Mouse (Mus musculus): ENCODE data around the gene Dhrs7c. TPM values are rescaled to one million over a fixed set of nuclear protein-coding genes. Genes with fewer than 3 reads are reported as not detected.

Dhrs7c gene
- polyA plus RNA-seq, 1 experiment from 2014 or later: 2.0 TPM

DNA sequence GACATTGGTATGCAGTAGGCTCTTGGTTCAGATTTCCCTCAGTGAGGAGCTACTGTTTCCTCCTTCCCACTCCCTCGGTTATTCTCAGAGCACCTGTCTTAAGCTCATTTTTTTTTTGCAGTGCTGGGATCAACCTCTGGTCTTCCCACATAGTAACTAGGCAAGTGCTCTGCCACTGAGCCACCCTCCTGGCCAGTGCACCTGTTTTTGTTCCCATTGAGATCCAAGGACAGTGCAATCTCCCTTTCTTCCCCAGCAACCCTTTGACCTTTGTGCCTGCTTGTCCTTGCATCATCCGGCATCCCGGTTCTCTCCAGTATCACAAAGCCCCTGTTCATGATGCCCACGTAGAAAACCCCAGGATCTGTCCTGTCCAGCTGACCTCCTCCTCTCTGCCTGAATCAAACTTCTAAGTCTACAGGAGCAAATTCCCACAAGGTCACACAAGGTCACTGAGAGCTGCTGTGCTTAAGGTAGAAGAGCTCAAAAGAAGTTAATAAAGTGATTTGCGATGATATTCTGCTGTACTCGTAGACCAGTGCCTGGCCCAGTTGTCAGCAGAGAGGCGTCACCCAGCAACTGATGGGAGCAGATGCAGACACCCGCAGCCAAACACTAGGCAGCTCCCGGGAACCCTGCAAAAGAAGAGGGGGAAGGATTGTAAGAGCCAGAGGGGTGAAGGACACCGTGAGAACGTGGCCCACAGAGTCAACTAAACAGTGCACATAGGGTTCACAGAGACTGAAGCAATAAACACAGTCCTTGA, 9.0 kb downstream of the Dhrs7c start:
- 81% methylated on average over 11 of the region's 11 CpGs for WGBS
- Histone ChIP-seq H3K9me3 (no peaks in the 10 kb centered on the region), H3K27me3 (no peaks in the 10 kb centered on the region), H3K4me3 (replicated peaks) (no peak overlapping the region), H3K4me1 (replicated peaks) (no peaks in the 10 kb centered on the region), H3K4me2 (no peak overlapping the region), H3K27ac (no peak overlapping the region), H3K9ac (replicated peaks) (no peak overlapping the region), H3K36me3 (no peaks in the 10 kb centered on the region)
- no peak for ATAC-seq (ENCODE audit: insufficient number of reproducible peaks, insufficient read depth, low FRiP score, low TSS enrichment, low read depth)

DNA sequence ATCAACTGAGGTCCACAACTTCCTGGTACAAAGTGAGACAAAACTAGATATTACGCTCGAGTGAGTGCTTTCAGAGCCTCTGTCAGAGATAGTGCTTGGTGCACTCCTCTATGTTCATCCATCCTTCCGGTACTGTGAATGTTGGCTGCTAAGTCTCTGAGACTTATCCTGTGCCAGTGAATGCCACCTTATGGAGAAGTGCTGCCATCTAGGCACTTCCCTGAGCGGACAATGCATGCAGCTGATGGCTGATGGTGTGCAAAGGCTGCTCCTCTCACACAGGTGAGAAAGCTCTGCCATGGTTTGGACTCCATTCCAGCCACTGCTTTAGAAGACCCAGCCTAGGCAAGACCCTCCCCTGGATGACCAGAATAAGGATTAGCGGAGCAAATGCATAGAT, 10.1 kb downstream of the Dhrs7c start:
- Histone ChIP-seq H3K9me3 (no peaks in the 10 kb centered on the region), H3K4me2 (no peak overlapping the region), H3K4me3 (replicated peaks) (no peak overlapping the region), H3K27ac (no peak overlapping the region), H3K27me3 (no peaks in the 10 kb centered on the region), H3K36me3 (no peaks in the 10 kb centered on the region), H3K9ac (replicated peaks) (no peak overlapping the region), H3K4me1 (replicated peaks) (no peaks in the 10 kb centered on the region)
- WGBS: 87% methylated on average over 5 of the region's 5 CpGs
- ATAC-seq (ENCODE audit: insufficient number of reproducible peaks, insufficient read depth, low FRiP score, low TSS enrichment, low read depth): no peak

- no peak overlapping the region for H3K9ac ChIP-seq (replicated peaks)
- no peaks in the 10 kb centered on the region for H3K9me3 ChIP-seq
- no peak overlapping the region for H3K4me2 ChIP-seq
- H3K4me3 ChIP-seq (replicated peaks): no peak overlapping the region
- H3K27ac ChIP-seq: no peak overlapping the region
- H3K27me3 ChIP-seq: no peaks in the 10 kb centered on the region
- ATAC-seq (ENCODE audit: insufficient number of reproducible peaks, insufficient read depth, low FRiP score, low TSS enrichment, low read depth): no peak
- H3K4me1 ChIP-seq (replicated peaks): no peaks in the 10 kb centered on the region
- no peaks in the 10 kb centered on the region for H3K36me3 ChIP-seq
- 85% methylated on average over 6 of the region's 6 CpGs for WGBS
Observed at GRCm38 (mm10) chr11:67811535-67811934, 13.5 kb downstream of the Dhrs7c start.

- Histone ChIP-seq H3K4me1 (replicated peaks) (peaks cover 3% of the 10 kb centered on the region; the same call in 1 of the 2 replicates), H3K9ac (replicated peaks) (no peak overlapping the region), H3K27ac (no peak overlapping the region), H3K4me2 (peak overlapping the region; percentile 46), H3K4me3 (replicated peaks) (no peak overlapping the region), H3K27me3 (no peaks in the 10 kb centered on the region), H3K36me3 (no peaks in the 10 kb centered on the region), H3K9me3 (no peaks in the 10 kb centered on the region)
- 6% methylated on average over 5 of the region's 5 CpGs for WGBS
- ATAC-seq (ENCODE audit: insufficient number of reproducible peaks, insufficient read depth, low FRiP score, low TSS enrichment, low read depth): no peak
Observed at GRCm38 (mm10) chr11:67819604-67820003, 21.6 kb downstream of the Dhrs7c start.

- Histone ChIP-seq H3K9me3 (no peaks in the 10 kb centered on the region), H3K4me3 (replicated peaks) (no peak overlapping the region), H3K27me3 (no peaks in the 10 kb centered on the region), H3K36me3 (no peaks in the 10 kb centered on the region), H3K4me2 (0 out of 2 replicates have a peak overlapping the region, but pooled peaks have one; percentile 46), H3K4me1 (replicated peaks) (peaks cover 3% of the 10 kb centered on the region; the same call in 1 of the 2 replicates), H3K9ac (replicated peaks) (no peak overlapping the region), H3K27ac (no peak overlapping the region)
- ATAC-seq (ENCODE audit: insufficient number of reproducible peaks, insufficient read depth, low FRiP score, low TSS enrichment, low read depth): no peak
- WGBS: 10% methylated on average over 4 of the region's 4 CpGs
Observed at GRCm38 (mm10) chr11:67820221-67820620, 22.2 kb downstream of the Dhrs7c start.

DNA sequence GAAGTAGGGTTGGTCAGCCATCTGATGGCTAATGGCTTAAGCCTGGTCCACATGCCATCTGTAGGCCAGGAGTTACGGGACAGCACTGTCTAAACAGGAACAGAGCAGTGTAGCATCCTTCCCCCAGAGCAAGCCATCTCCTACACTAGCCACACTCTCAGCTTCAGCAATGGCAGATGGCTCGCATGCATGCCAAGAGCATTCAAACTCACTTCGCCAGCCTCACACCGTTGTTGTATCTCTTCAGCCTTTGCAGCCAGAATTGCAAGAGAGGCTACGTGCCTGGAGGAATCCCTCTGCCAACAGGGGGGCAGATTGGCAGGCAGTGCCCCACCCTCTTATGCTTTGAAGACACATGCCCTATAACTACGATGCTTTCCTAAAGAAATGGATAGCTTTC, 23.6 kb downstream of the Dhrs7c start:
- 90% methylated on average over 6 of the region's 6 CpGs for WGBS
- no peaks in the 10 kb centered on the region for H3K36me3 ChIP-seq
- H3K27me3 ChIP-seq: no peaks in the 10 kb centered on the region
- peaks cover 3% of the 10 kb centered on the region; the same call in 1 of the 2 replicates for H3K4me1 ChIP-seq (replicated peaks)
- H3K9ac ChIP-seq (replicated peaks): no peak overlapping the region
- no peak overlapping the region for H3K27ac ChIP-seq
- H3K4me2 ChIP-seq: no peak overlapping the region
- H3K4me3 ChIP-seq (replicated peaks): no peak overlapping the region
- ATAC-seq (ENCODE audit: insufficient number of reproducible peaks, insufficient read depth, low FRiP score, low TSS enrichment, low read depth): no peak
- H3K9me3 ChIP-seq: no peaks in the 10 kb centered on the region

DNA sequence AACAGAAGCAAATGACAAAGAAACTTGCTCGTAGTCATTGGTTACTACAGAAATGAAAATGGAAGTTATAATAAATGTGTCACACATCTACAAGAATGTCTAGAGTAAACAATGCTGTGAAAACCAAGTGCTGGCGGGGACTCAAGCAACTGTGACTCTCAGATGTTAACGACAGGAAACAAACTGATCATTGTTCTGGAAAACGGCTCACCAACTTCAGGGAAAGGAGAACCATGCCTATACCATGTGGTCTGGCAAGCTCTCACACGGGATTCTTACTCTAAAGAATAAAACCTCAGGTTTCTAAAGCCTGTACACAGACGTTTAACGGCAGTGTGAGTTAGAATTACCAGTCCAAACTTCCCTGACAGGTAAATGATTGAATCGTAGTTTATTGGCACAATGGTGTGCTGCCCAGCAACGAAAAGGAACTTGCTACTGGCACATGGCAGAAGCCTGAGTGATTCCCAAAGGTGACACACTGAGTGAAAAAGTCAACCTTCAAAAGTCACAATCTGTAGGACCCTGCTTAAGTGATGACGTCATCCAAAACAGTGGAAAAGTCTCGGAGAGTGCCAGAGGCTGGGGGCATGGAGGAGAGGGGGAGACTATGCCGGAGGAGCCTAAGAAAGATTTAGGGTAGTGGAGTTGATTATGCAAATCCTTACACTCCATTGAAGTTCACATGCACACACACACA, 30.5 kb downstream of the Dhrs7c start:
- peaks cover 8% of the 10 kb centered on the region; the same call in 1 of the 2 replicates for H3K4me1 ChIP-seq (replicated peaks)
- H3K9me3 ChIP-seq: no peaks in the 10 kb centered on the region
- no peaks in the 10 kb centered on the region for H3K36me3 ChIP-seq
- 49% methylated on average over 12 of the region's 12 CpGs for WGBS
- H3K4me2 ChIP-seq: no peak overlapping the region
- no peak overlapping the region for H3K4me3 ChIP-seq (replicated peaks)
- H3K27me3 ChIP-seq: no peaks in the 10 kb centered on the region
- H3K27ac ChIP-seq: no peak overlapping the region
- H3K9ac ChIP-seq (replicated peaks): no peak overlapping the region
- ATAC-seq (ENCODE audit: insufficient number of reproducible peaks, insufficient read depth, low FRiP score, low TSS enrichment, low read depth): no peak

DNA sequence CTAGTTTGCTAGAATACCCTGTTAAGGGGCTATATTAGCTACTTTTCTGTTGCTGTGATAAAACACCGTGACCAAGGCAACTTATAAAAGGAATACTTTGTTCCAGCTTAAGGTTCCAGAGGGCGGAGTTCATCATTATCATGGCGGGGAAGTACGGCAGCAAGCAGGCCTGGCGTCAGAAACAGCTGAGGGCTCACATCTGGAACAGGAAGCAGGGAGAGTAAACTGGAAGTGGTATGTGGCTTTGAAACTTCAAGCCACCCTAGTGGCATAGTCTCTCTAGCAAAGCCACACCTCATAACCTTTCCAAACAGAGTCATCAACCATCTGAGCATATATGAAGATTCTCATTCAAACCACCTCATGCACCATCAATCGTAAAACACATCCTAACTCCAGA, 31.5 kb downstream of the Dhrs7c start:
- Histone ChIP-seq H3K4me2 (no peak overlapping the region), H3K27me3 (no peaks in the 10 kb centered on the region), H3K4me1 (replicated peaks) (peaks cover 8% of the 10 kb centered on the region; the same call in 1 of the 2 replicates), H3K27ac (no peak overlapping the region), H3K9me3 (no peaks in the 10 kb centered on the region), H3K36me3 (no peaks in the 10 kb centered on the region), H3K9ac (replicated peaks) (no peak overlapping the region), H3K4me3 (replicated peaks) (no peak overlapping the region)
- WGBS: 67% methylated on average over 6 of the region's 6 CpGs
- no peak for ATAC-seq (ENCODE audit: insufficient number of reproducible peaks, insufficient read depth, low FRiP score, low TSS enrichment, low read depth)

DNA sequence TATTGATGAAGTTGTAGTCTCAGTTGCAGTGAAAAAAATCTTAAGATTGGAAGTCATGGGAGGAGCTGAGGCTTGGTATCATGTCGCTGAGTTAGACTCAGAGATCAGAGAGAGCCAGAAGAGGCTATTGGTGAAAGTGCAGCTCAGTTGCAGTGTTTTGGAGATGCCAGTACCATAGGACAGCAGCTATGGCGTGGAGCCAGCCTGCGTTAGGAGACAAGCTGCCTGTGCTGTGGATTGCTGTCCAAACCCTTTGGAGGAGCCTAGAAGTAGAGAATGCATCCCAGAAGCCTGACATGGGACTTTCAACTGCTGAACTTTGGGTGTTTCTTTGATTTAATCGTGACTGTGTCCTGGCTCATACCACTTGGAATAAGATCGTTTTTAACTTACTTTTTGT, 33.8 kb downstream of the Dhrs7c start:
- 73% methylated on average over 5 of the region's 5 CpGs for WGBS
- Histone ChIP-seq H3K9me3 (no peaks in the 10 kb centered on the region), H3K9ac (replicated peaks) (no peak overlapping the region), H3K4me2 (no peak overlapping the region), H3K4me1 (replicated peaks) (peaks cover 8% of the 10 kb centered on the region; the same call in 1 of the 2 replicates), H3K27ac (no peak overlapping the region), H3K27me3 (no peaks in the 10 kb centered on the region), H3K36me3 (no peaks in the 10 kb centered on the region), H3K4me3 (replicated peaks) (no peak overlapping the region)
- no peak for ATAC-seq (ENCODE audit: insufficient number of reproducible peaks, insufficient read depth, low FRiP score, low TSS enrichment, low read depth)

DNA sequence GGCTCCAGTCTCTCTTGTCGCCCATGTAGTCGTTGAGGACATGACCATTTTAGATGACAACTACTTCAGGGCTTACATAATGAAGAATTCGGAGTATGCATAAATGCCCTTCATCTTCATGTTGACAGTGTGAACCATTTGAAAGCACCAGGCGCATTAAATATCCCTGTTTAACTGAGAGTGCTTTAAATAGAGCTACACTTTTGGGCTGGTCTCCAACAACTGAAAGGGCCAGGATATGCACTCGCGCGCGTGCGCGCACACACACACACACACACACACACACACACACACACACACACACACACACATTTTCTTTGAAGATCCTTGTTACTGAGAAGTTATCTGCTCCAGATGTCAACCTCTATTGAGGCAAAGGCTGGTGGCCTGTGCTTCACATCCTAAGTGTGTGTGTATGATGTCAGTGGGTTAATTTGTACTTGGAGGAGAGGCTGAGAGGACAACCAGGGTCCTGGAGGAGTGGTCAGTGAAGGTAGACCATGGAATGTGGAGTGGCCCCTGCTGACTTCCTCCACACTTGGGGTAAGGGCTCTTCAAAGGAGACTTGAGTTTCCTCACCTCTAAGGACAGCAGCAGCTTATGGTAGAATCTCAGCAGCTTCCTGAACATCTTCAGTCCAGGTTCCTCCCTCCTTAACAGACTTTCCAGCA, 37.6 kb downstream of the Dhrs7c start:
- Histone ChIP-seq H3K4me2 (no peak overlapping the region), H3K4me3 (replicated peaks) (no peak overlapping the region), H3K9me3 (no peaks in the 10 kb centered on the region), H3K36me3 (no peaks in the 10 kb centered on the region), H3K9ac (replicated peaks) (no peak overlapping the region), H3K27ac (no peak overlapping the region), H3K4me1 (replicated peaks) (no peaks in the 10 kb centered on the region), H3K27me3 (no peaks in the 10 kb centered on the region)
- ATAC-seq (ENCODE audit: insufficient number of reproducible peaks, insufficient read depth, low FRiP score, low TSS enrichment, low read depth): no peak
- WGBS: 90% methylated on average over 10 of the region's 10 CpGs

GRCm38 (mm10) chr11:67839810-67840209, 41.8 kb downstream of the Dhrs7c start:
- 79% methylated on average over 1 of the region's 1 CpGs for WGBS
- no peaks in the 10 kb centered on the region for H3K9me3 ChIP-seq

More at GRCm38 (mm10) chr11:67839810-67840209, 41.8 kb downstream of the Dhrs7c start:
- ATAC-seq (ENCODE audit: insufficient number of reproducible peaks, insufficient read depth, low FRiP score, low TSS enrichment, low read depth): no peak
- no peak overlapping the region for H3K4me3 ChIP-seq (replicated peaks)
- H3K4me1 ChIP-seq (replicated peaks): no peaks in the 10 kb centered on the region
- H3K27me3 ChIP-seq: no peaks in the 10 kb centered on the region
- no peak overlapping the region for H3K4me2 ChIP-seq
- H3K9ac ChIP-seq (replicated peaks): no peak overlapping the region
- no peak overlapping the region for H3K27ac ChIP-seq
- no peaks in the 10 kb centered on the region for H3K36me3 ChIP-seq

All from limb, embryonic 12.5 days (tissue).